Mouse (Mus musculus): ENCODE data around the gene Plekhm1.

DNA sequence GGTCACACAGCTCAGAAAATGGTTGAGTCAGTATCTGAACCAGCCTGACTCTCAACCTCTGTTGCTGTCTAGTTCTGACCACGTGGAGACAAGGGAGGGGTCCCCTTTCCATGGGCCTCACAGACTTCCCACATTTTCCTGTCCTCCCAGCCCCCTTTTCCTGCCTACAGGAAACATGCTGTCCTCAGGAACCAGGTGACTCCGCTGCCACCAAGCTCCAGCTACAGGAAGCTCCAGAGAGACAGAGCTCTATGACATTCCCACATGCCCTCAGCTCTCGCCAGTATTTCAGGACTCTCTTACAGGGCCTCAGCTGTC lies 41.3 kb downstream of the Plekhm1 start:
- TF ChIP-seq POLR2A (IDR thresholded peaks at IDR 0.05; ENCODE audit: extremely low read depth, insufficient read depth, low read length) (no peak), CTCF (IDR thresholded peaks at IDR 0.05; ENCODE audit: extremely low read depth, insufficient read depth, low read length) (no peak)
